Mouse (Mus musculus) C2C12 (cell line): ENCODE measurements around the gene Eif5a.

Experiments
- CTCF ChIP-seq: IDR thresholded peaks from one replicate; pipeline ENCODE4 v1.5.1; 2011; ENCODE audit not compliant: control insufficient read depth, insufficient read depth, insufficient read length
- MYOD1 ChIP-seq: IDR thresholded peaks from one replicate; pipeline ENCODE4 v1.6.1; 2011; ENCODE audit warnings: low read depth; ENCODE audit not compliant: control insufficient read depth, insufficient read length
- USF1 ChIP-seq: IDR thresholded peaks from one replicate; pipeline ENCODE4 v1.6.1; 2011; ENCODE audit warnings: low read depth, mild to moderate bottlenecking, control low read depth, moderate library complexity

- TF ChIP-seq CTCF = no peak
- TF ChIP-seq USF1 = peak; percentile 86
- no peak for TF ChIP-seq MYOD1
Observed at GRCm38 (mm10) chr11:69935137-69935879, 13.6 kb upstream of the Eif5a start, which contains the start of gene Ybx2.
